Mouse (Mus musculus) skeletal muscle tissue, adult 2 months (tissue): ENCODE data around the gene Ace.
A peak's percentile ranks its signal among the peaks of the same experiment; 100 is the strongest.

ENCODE experiments used
- DNase-seq: peaks from one replicate; pipeline ENCODE4 v3.0.0-alpha.2; 2012; ENCODE audit warnings: low read depth, low spot score

Ace gene

GRCm38 (mm10) chr11:105967741-105968574 lies at the start of gene Ace:
TSS of gene Ace (plus strand) at chr11:105967945.
- DNase-seq = no peak

GRCm38 (mm10) chr11:105920098-105920785 lies 47.5 kb upstream of the Ace start:
- DNase-seq = no peak

DNA sequence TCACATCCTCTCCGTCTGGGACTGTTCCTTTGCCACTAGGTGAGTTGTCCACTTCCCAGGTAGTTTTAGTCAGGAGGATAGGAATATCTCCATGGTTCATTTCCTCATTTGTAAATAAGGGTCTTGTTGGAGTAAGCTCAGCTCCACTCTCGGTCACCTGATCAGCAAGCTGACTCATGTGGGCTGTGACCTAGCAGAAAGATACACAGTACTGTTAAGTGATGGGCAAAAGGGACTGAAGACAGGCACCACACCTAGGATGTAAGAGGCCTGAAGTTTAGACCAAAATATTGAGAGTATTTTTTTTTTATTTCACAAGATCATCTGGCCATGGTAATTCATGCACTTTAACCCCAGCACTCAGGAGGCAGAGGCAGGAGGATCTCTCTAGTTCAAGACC lies 46.9 kb upstream of the Ace start:
- no peak for DNase-seq

DNA sequence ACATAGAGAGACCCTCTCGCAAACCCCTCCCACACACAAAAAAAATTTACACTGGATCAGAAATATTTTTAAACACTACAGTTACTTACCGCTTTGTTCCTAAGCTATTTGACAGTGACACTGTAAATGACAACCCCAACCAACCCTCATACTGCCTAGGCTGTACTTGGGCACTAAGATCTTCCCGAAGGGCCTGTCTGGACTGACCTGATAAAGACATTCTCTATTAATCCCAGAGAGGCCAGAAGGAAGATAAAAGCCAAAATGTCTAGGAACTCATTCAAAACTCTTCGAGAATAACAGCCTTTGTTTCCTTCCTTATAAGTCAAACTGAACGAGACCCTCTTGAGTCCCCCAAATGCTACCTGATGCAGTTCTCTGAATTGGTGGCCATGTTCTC lies 46.5 kb upstream of the Ace start:
- no peak for DNase-seq

DNA sequence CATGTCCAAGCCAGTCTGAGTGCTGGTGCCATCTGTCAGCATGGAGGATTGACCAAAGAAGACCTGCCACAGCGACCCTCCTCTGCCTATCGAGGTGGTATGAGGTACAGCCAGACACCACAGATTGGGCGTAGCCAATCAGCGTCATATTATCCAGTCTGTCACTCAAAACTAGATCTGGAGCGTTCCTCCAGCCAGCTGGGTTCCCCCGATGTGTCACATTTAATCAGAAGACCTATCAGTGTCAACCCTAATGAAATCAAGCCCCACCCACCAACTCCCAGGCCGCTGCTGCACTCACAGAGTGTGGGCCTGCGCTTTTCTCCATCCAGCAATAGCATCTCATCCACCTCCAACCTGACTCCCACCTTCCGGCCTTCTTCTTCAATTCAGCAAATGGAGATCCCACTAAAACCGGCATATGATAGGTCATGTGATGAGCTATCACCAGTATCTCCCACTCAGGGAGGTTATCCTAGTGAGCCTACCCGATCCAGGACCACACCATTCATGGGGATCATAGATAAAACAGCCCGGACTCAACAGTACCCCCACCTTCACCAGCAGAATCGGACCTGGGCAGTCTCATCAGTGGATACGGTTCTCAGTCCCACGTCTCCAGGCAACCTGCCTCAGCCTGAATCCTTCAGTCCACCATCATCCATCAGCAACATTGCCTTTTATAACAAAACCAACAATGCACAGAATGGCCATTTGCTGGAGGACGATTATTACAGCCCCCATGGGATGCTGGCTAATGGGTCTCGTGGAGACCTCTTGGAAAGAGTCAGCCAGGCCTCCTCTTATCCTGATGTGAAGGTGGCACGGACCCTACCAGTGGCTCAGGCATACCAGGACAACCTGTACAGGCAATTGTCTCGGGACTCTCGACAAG lies 44.7 kb upstream of the Ace start:
- DNase-seq = no peak

DNA sequence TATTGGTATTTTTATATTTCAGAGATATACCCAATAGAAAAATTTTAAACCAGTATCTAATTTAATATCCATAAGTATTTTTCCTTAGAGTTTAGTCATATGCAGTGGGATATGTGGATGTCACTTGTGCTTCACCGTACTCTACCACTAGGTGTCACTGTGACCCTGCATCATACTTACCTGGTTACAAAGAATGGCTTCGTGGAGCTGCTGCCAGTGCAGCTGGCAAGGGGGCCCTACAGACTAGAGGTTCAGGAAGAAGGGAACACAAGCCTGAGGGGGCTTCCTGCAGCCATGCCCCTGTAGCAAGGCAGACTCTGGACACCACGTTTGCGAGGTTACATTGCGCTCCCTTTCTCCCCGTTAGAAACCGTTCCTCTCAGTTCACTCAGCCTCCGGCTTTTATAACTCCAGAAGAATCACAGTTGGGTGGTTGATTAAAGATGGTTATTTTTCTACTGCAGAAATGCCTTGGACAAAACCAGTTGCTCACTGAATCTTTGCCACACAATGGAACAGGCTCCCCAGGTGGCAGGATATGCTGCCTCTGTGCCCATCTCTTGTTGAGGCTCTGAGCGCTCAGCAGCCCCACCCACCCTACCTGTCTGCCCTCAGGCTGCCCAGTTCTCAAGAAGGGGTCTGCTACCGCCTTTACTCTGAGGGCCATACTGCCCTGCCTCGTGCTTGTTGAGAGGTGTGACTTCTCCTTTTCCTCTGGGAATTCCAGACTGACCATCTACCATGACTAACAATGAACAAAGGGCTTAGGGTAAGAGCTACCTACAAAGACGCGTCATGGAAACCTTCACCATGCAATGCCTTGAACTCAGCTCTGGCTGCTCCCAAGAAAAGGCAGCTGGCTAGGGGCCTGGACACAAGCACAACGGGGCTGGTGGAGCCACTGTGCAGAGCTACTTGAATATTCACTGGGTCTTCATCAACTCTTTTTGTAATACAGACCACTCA lies 40.4 kb upstream of the Ace start:
- DNase-seq = peak; percentile 70

DNA sequence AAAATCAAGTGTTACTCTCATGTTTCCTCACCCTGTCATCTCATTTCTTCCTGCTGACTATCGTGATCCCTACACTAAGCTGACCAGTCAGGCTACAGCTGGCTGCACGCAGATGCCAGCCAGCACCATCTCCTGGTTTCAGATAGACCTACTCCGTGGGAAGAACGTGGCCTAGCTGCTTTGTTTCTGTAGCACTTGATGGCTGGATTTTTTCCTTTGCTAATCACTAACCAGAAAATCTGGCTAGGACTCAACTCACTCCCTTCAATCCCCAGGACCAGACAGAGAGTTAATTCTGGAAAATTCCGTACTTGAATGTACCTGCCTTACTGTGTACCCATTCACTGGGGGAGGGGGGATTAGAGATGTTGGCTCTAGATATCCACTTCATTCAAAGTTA lies 39.6 kb upstream of the Ace start:
- DNase-seq = no peak

DNA sequence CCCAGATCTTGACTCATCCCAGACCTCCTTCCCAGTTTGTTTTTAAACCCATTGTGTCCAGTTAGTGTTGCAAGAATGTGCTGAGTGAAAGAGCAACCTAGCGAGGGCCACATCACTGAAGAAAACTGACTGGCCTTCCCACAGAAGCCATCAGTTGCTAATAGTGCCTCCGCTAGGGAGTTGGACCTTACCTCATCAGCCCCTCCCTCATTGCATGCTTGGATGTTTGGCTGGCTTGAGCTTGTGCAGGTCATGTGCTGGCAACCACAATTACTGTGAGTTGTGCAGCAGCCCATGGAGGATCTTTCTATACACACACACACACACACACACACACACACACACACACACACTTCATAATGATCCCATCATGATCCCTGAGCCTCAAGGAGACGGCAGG lies 36.4 kb upstream of the Ace start:
- no peak for DNase-seq

DNA sequence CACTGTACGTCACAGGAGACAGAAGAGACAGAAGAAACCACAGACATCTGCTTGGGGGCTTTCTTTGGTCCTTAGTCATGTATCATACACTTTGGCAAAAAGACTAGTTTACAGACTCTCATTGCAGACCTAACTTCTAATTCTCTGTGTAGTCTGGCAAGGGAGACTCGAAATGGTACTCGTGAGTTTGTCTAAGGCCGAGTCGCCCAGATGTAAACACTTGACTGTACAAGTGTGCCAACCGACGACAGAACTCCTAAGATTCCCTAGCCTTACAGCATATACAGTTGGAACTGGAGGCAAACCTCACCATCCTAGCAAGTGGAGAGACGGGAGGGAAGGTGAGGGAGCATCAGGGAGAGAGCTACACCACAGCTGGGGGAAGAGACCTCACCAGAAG lies 34.0 kb upstream of the Ace start:
- DNase-seq = no peak

DNA sequence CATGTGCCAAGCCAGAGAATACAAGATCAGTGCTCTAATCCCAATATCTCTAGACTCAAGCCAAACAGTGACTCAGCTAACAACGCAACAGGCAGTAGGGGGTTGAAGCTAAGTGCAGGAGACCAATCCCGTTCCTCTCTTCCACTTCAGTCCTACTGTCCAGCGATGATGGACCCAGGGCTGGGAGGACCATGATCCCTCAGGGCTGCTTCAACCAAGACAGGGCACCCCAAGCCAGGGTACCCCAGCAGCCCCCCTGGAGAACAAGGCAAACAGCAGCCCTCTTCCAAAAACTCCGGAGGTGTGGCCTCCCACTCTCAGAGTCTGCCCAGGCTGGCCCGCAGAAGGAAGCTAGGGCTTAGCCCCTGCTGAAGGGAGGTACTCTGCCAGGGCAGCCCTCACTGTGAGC lies 33.4 kb upstream of the Ace start:
- DNase-seq = peak; percentile 65

- peak; percentile 85 for DNase-seq
Measured at GRCm38 (mm10) chr11:105934816-105935215, 32.9 kb upstream of the Ace start.

GRCm38 (mm10) chr11:105935496-105935895 lies 32.2 kb upstream of the Ace start:
- DNase-seq = no peak

DNA sequence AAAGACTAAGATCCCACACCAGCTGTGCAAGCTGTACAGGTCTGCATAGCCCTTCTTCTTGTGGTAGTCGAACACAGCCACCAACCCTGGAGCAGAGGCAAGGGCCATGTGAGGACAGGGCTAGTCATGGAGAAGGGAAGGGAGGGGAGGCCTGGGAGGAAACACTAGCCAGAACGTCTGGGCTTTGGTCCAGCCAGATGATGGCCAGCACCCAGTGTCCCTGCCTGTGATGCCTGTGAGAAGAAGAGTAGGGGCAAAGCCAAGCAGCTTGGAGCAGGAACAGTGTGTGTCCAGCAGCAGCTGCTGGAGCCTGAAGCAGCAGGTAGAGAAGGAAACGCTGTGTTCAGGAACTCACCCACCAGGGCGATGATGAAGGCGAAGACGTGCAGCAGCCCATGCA lies 31.5 kb upstream of the Ace start:
- DNase-seq = peak; percentile 96

DNA sequence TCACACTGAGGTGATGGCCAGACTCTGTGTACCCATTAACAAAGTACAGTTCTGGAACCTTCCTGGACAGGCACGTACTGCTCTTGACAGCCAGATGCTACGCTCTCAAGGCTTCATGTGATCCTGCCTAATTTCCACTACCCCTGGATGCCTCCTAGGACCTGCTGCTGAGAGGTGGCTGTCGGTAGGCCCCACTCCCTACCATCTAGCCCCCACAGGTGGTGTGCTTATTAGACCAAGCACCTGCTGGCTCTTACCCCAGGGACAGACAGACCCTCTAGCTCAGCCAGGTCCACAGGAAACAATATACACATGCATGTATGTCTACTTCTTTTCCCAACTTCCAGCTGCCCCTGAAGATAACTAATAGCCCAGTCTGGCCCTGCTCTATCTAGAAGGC lies 30.8 kb upstream of the Ace start:
- DNase-seq = no peak

DNA sequence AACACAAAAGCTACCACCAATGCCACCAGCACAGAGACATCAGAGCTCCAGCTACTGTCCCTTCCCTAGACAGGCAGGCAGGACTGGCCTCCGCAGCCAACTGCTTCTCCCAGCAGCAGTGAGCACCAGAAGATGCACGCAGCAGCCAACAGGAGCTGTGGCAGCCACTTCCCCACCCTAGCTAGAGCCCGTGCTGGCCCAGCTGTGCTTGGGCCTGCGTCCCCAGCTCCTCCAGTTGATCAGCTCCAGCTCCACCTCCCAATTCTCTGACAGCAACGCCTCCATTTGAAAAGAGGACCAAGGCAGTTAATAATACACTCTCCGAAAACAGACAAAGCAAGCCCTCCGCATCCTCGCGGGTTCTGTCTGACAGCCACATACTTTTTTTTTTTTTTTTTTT lies 29.0 kb upstream of the Ace start:
- DNase-seq = peak; percentile 57

DNA sequence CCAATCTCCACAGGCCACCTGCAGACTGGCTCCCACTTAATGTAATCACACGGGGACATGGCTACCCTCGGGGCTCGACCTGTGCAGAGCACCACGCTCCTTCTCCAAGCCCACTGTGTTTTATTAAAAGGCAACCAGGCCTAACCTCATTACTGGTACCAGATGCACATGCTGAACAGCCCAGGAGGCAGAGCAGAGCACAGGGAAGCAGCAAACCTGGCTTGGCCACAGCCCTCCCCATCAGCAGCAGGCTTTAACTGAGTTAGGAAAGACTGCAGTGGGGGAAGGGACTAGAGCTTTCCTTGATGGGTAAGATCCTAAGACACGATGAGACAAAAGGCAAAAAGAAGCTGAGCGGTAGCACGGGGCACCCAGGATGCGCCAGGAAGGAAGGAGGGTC lies 25.8 kb upstream of the Ace start:
- DNase-seq = no peak

- DNase-seq = peak; percentile 63
Measured at GRCm38 (mm10) chr11:105943133-105944102, 24.3 kb upstream of the Ace start.

DNA sequence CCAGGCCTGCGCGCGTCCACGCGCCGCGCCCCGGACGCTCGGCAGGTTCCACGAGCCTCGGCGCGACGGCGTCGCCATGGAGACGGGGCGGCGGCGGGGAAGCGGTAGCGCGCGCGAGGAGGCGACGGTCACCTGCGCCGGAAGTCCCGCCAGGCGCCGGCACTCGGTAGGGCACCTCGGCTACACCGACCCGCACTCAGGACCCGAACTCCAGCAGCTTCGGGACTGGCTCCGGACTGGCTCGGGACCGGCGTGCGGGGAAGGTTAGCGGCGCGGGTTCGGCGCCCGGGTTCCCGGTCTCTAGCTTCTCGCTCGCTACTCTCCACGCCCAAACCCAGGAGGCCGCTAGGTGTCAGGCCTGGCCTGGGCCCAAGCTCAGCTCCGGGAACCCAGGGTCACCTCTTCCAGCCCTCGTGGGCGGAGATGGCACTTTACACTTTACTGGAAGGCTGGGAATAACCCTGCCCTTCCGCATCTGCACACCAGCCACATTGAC lies 23.6 kb upstream of the Ace start:
- DNase-seq = peak; percentile 39
